Mouse (Mus musculus): ENCODE results near the gene Etl4. TPM values are rescaled to one million over a fixed set of nuclear protein-coding genes. Genes with fewer than 3 reads are reported as not detected.
A peak's percentile ranks its signal among the peaks of the same experiment; 100 is the strongest.

The Etl4 gene
- polyA plus RNA-seq, 2 experiments, result 38.3 to 44.9 TPM

DNA sequence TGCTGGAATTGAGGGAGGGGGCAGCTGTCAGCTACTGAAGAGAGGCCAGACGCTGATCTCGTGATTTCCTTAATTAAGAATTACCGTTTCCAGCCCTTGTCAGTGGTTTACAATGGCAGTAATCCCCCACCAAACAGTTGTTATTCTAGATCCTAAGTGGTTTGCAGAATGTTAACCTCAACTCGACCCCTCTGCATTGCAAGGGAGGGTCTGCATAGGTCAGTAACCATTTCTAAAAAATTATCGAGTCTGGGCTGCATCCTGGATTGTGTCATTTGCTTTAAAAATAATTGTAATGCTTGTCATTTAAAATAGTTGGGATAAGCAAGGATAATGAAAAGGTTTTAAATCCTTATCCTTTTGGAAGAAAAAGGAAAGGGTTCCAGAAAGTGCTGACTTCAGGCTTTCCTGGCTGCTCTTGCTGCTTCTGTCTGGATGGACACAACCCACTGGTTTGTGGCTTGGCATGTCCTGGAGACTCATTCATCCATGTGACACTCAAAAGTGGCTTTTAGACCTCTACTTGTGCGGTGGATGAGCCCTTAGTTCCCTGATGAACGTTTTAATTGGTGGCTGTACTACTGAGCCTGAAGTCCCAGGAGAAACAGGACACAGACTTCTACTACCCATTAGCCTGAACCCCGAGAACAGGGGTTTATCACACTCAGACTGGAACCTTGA, 507.5 kb downstream of the Etl4 start:
- 20% methylated on average over 8 of the region's 8 CpGs for WGBS
- ATAC-seq (ENCODE audit: low FRiP score, low read depth) (no peak), DNase-seq (ENCODE audit: low spot score) (no peak)
- Histone ChIP-seq H3K36me3 (ENCODE audit: control insufficient read depth, insufficient read depth, low read length) (no peaks in the 10 kb centered on the region), H3K4me2 (replicated peaks; ENCODE audit: low read depth, low read length, severe bottlenecking) (no peak overlapping the region), H3K4me3 (replicated peaks; ENCODE audit: low read length) (no peak overlapping the region), H3K27me3 (ENCODE audit: control insufficient read depth, insufficient read depth, low read length) (no peaks in the 10 kb centered on the region), H3K9me3 (ENCODE audit: control insufficient read depth, low read length) (no peaks in the 10 kb centered on the region), H3K9ac (ENCODE audit: low read depth, low read length, severe bottlenecking) (no peak overlapping the region), H3K4me1 (ENCODE audit: control insufficient read depth, insufficient read depth, low read length) (peaks cover 15% of the 10 kb centered on the region; the same call in 1 of the 2 replicates), H3K27ac (replicated peaks; ENCODE audit: low read depth, low read length) (no peak overlapping the region)
- no peak for TF ChIP-seq POLR2A (IDR thresholded peaks at IDR 0.05; ENCODE audit: borderline replicate concordance, extremely low read depth, insufficient read depth, insufficient read length)

DNA sequence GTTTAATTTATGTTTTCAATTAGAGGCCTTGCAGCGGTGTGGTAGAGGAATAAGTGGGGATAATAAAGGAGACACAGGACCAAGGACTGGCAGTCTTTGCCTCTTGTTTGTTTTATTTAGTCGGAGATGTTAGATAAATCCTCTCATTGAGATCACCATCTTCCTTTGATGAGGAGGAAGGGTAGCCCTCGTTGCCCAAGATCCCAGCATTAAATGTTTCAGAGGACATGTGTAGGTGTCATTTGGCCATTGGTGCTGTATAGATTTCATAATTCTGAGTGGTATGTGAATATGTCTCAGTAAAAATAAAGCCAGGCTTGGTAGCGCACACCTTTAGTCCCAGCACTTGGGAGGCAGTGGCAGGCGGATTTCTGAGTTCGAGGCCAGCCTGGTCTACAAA, 508.4 kb downstream of the Etl4 start:
- Histone ChIP-seq H3K4me3 (replicated peaks; ENCODE audit: low read length) (no peak overlapping the region), H3K27ac (replicated peaks; ENCODE audit: low read depth, low read length) (no peak overlapping the region), H3K36me3 (ENCODE audit: control insufficient read depth, insufficient read depth, low read length) (no peaks in the 10 kb centered on the region), H3K9me3 (ENCODE audit: control insufficient read depth, low read length) (no peaks in the 10 kb centered on the region), H3K4me2 (replicated peaks; ENCODE audit: low read depth, low read length, severe bottlenecking) (no peak overlapping the region), H3K27me3 (ENCODE audit: control insufficient read depth, insufficient read depth, low read length) (no peaks in the 10 kb centered on the region), H3K4me1 (ENCODE audit: control insufficient read depth, insufficient read depth, low read length) (peaks cover 15% of the 10 kb centered on the region; the same call in 1 of the 2 replicates), H3K9ac (ENCODE audit: low read depth, low read length, severe bottlenecking) (no peak overlapping the region)
- no peak for TF ChIP-seq POLR2A (IDR thresholded peaks at IDR 0.05; ENCODE audit: borderline replicate concordance, extremely low read depth, insufficient read depth, insufficient read length)
- ATAC-seq (ENCODE audit: low FRiP score, low read depth), result no peak
- DNase-seq (ENCODE audit: low spot score), result no peak
- 63% methylated on average over 6 of the region's 6 CpGs for WGBS

DNA sequence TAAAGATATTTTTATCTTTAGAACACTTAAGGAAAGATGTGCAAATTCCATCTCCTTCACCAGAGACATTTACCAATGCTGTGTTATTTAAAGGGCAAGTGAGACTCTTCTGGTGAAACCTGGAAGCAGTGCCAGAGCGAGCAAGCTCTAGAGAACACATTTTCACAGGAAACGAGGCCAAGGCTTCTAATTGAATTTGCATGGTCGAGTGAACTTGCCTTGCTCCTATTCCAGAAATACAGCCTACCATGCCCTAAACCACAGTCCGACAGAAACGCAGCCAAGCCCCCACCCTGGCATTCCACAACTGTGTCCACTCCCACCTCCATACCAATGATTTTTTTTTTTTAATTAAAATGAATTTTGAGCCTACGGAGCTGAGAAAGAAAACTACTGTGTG, 510.4 kb downstream of the Etl4 start:
- Histone ChIP-seq H3K9me3 (ENCODE audit: control insufficient read depth, low read length) (no peaks in the 10 kb centered on the region), H3K4me1 (ENCODE audit: control insufficient read depth, insufficient read depth, low read length) (peaks cover 15% of the 10 kb centered on the region; the same call in 1 of the 2 replicates), H3K27ac (replicated peaks; ENCODE audit: low read depth, low read length) (no peak overlapping the region), H3K27me3 (ENCODE audit: control insufficient read depth, insufficient read depth, low read length) (no peaks in the 10 kb centered on the region), H3K4me2 (replicated peaks; ENCODE audit: low read depth, low read length, severe bottlenecking) (no peak overlapping the region), H3K4me3 (replicated peaks; ENCODE audit: low read length) (no peak overlapping the region), H3K9ac (ENCODE audit: low read depth, low read length, severe bottlenecking) (no peak overlapping the region), H3K36me3 (ENCODE audit: control insufficient read depth, insufficient read depth, low read length) (no peaks in the 10 kb centered on the region)
- ATAC-seq (ENCODE audit: low FRiP score, low read depth) (peak; percentile 65), DNase-seq (ENCODE audit: low spot score) (peak; percentile 79)
- 13% methylated on average over 6 of the region's 6 CpGs for WGBS
- TF ChIP-seq POLR2A (IDR thresholded peaks at IDR 0.05; ENCODE audit: borderline replicate concordance, extremely low read depth, insufficient read depth, insufficient read length), result no peak

DNA sequence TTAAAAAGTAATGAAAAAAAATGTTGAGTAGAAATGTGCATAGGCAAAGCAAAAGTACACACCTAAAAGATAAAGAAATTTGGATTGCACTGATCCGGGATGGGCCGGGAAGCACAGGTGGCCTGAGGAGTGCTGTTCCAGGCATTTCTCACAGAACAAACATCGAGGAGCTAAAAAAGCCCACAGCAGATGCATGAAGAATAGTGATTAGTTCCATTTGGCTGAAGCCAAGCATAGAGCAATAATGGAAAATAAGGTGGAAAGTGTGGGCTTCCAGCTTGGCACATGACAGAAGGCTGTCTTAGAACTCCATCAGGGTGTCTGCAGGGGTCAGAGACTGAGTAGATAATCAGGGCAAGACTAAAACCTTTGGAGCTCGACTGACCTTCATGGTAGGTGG, 512.7 kb downstream of the Etl4 start:
- peaks cover 11% of the 10 kb centered on the region; the same call in 1 of the 2 replicates for H3K4me1 ChIP-seq (ENCODE audit: control insufficient read depth, insufficient read depth, low read length)
- no peak overlapping the region for H3K27ac ChIP-seq (replicated peaks; ENCODE audit: low read depth, low read length)
- DNase-seq (ENCODE audit: low spot score) (no peak), ATAC-seq (ENCODE audit: low FRiP score, low read depth) (no peak)
- H3K36me3 ChIP-seq (ENCODE audit: control insufficient read depth, insufficient read depth, low read length), result no peaks in the 10 kb centered on the region
- no peaks in the 10 kb centered on the region for H3K27me3 ChIP-seq (ENCODE audit: control insufficient read depth, insufficient read depth, low read length)
- WGBS, result 85% methylated on average over 4 of the region's 4 CpGs
- no peak overlapping the region for H3K9ac ChIP-seq (ENCODE audit: low read depth, low read length, severe bottlenecking)
- H3K9me3 ChIP-seq (ENCODE audit: control insufficient read depth, low read length), result no peaks in the 10 kb centered on the region
- no peak overlapping the region for H3K4me3 ChIP-seq (replicated peaks; ENCODE audit: low read length)
- no peak overlapping the region for H3K4me2 ChIP-seq (replicated peaks; ENCODE audit: low read depth, low read length, severe bottlenecking)
- no peak for TF ChIP-seq POLR2A (IDR thresholded peaks at IDR 0.05; ENCODE audit: borderline replicate concordance, extremely low read depth, insufficient read depth, insufficient read length)

DNA sequence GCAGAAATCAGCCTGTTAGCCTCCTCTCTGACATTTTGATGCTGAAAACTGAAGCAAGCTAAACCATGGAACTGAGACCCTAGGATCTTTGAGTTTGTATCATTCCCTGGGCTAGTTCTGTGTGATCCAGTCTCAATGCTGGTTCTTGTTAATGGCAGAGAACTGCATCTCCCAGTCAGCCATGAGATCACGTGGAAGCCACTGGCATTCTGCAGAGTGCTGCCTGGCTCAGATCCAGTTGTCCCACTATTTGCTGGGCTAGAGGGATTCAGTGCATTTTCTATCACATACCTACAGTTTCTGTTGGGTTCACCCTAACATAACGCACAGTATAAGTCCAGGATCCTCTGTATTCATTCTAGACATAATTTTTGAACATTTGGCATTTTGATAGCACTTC, 524.1 kb downstream of the Etl4 start:
- Histone ChIP-seq H3K36me3 (ENCODE audit: control insufficient read depth, insufficient read depth, low read length) (no peaks in the 10 kb centered on the region), H3K9ac (ENCODE audit: low read depth, low read length, severe bottlenecking) (no peak overlapping the region), H3K27ac (replicated peaks; ENCODE audit: low read depth, low read length) (no peak overlapping the region), H3K27me3 (ENCODE audit: control insufficient read depth, insufficient read depth, low read length) (no peaks in the 10 kb centered on the region), H3K4me3 (replicated peaks; ENCODE audit: low read length) (no peak overlapping the region), H3K9me3 (ENCODE audit: control insufficient read depth, low read length) (no peaks in the 10 kb centered on the region), H3K4me1 (ENCODE audit: control insufficient read depth, insufficient read depth, low read length) (no peaks in the 10 kb centered on the region), H3K4me2 (replicated peaks; ENCODE audit: low read depth, low read length, severe bottlenecking) (no peak overlapping the region)
- no peak for DNase-seq (ENCODE audit: low spot score)
- 74% methylated on average over 2 of the region's 2 CpGs for WGBS
- no peak for TF ChIP-seq POLR2A (IDR thresholded peaks at IDR 0.05; ENCODE audit: borderline replicate concordance, extremely low read depth, insufficient read depth, insufficient read length)
- no peak for ATAC-seq (ENCODE audit: low FRiP score, low read depth)

All from limb, embryonic 14.5 days (tissue).